Mouse (Mus musculus): ENCODE measurements around the gene Pla2g5. TPM values are rescaled to one million over a fixed set of nuclear protein-coding genes. Genes with fewer than 3 reads are reported as not detected.
A peak's percentile ranks its signal among the peaks of the same experiment; 100 is the strongest.
"Not testable (repeated sequence)": the region's sequence is repeated elsewhere in the genome, so short reads cannot be mapped to it uniquely, and the experiment has no call there.

The Pla2g5 gene
- polyA plus RNA-seq (2016; fragmentation: Nextera tagmentation; extraction: Ambion mirVana): 0.66 and 0.86 TPM in 2 replicates

GRCm38 (mm10) chr4:138863344-138863998 is at the start of gene Pla2g5:
Gene Pla2g5 (minus strand): TSS chr4:138863482.
- Histone ChIP-seq H3K9me3 (no peaks in the 10 kb centered on the region), H3K27ac (no peak within 1 kb of the TSS), H3K27me3 (ENCODE audit: poor library complexity, severe bottlenecking) (peaks cover 4% of the 10 kb centered on the region; the same call in 1 of the 2 replicates), H3K36me3 (replicated peaks) (no peaks in the 10 kb centered on the region), H3K4me1 (peaks cover 16% of the 10 kb centered on the region), H3K4me3 (no peak within 1 kb of the TSS)
- DNase-seq (ENCODE audit: extremely low spot score, low spot score): no peak
- 77% methylated on average over 10 of the region's 10 CpGs for WGBS

GRCm38 (mm10) chr4:138905624-138906337 is 42.5 kb upstream of the Pla2g5 start:
- WGBS: 95% methylated on average over 18 of the region's 18 CpGs
- no peak overlapping the region for H3K27ac ChIP-seq
- no peaks in the 10 kb centered on the region for H3K4me1 ChIP-seq
- no peaks in the 10 kb centered on the region for H3K27me3 ChIP-seq (ENCODE audit: poor library complexity, severe bottlenecking)
- H3K9me3 ChIP-seq: no peaks in the 10 kb centered on the region
- H3K4me3 ChIP-seq: no peak overlapping the region
- no peak for DNase-seq (ENCODE audit: extremely low spot score, low spot score)
- H3K36me3 ChIP-seq (replicated peaks): peaks cover 95% of the 10 kb centered on the region

DNA sequence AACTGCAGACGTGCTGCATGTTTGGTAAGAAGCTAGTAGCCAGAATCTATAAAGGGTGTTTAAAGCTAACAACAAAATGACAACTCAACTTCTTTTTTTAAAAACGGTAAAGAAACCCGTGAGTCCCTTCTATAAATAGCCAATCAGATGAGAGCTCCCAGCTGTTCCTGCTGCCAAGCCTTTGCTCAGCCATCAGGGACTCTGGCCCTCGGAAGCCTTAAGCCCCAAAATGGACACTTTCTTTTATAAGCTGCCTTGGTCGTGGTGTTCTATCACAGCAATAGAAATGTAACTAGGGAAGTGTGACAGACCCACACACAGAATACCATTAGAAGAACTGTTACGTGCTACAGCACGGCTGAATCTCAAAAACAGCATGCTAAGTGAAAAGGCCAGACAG is 36.1 kb upstream of the Pla2g5 start:
- no peaks in the 10 kb centered on the region for H3K4me1 ChIP-seq
- H3K36me3 ChIP-seq (replicated peaks): peaks cover 99% of the 10 kb centered on the region
- H3K9me3 ChIP-seq: no peaks in the 10 kb centered on the region
- no peak for DNase-seq (ENCODE audit: extremely low spot score, low spot score)
- no peak overlapping the region for H3K4me3 ChIP-seq
- H3K27me3 ChIP-seq (ENCODE audit: poor library complexity, severe bottlenecking): no peaks in the 10 kb centered on the region
- H3K27ac ChIP-seq: no peak overlapping the region
- WGBS: 89% methylated on average over 7 of the region's 7 CpGs

DNA sequence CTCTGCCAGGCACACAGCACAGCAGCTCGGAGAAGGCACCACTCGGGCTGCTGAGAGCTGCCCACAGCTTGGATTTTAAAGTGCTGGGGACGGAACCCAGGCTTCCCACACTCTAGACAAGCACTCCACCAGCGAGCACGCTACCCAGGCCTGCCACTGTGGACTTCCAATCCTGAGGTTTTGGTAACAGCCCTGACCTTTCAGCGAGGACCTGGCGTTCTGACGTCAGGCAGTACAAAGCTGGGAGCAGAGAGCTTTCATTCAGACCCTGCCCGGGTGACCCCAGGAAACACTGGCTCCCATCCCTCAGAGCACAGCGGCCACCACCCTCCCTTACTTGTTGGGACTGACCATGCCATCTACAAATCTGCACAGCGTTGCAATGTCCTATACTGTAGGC is 30.5 kb upstream of the Pla2g5 start:
- Histone ChIP-seq H3K36me3 (replicated peaks) (peaks cover 81% of the 10 kb centered on the region), H3K4me1 (peaks cover 10% of the 10 kb centered on the region)
- WGBS: 93% methylated on average over 11 of the region's 11 CpGs
- not testable (repeated sequence) for H3K4me3 ChIP-seq; H3K9me3 ChIP-seq; DNase-seq (ENCODE audit: extremely low spot score, low spot score); H3K27ac ChIP-seq; H3K27me3 ChIP-seq (ENCODE audit: poor library complexity, severe bottlenecking)

GRCm38 (mm10) chr4:138892655-138893054 is 29.4 kb upstream of the Pla2g5 start:
- Histone ChIP-seq H3K4me1 (peaks cover 14% of the 10 kb centered on the region), H3K27me3 (ENCODE audit: poor library complexity, severe bottlenecking) (no peaks in the 10 kb centered on the region), H3K4me3 (no peak overlapping the region), H3K36me3 (replicated peaks) (peaks cover 69% of the 10 kb centered on the region), H3K27ac (no peak overlapping the region), H3K9me3 (no peaks in the 10 kb centered on the region)
- WGBS: 85% methylated on average over 6 of the region's 6 CpGs
- DNase-seq (ENCODE audit: extremely low spot score, low spot score): no peak

GRCm38 (mm10) chr4:138889635-138890034 is 26.4 kb upstream of the Pla2g5 start:
- no peak overlapping the region for H3K27ac ChIP-seq
- no peaks in the 10 kb centered on the region for H3K27me3 ChIP-seq (ENCODE audit: poor library complexity, severe bottlenecking)
- 73% methylated on average over 8 of the region's 8 CpGs for WGBS
- DNase-seq (ENCODE audit: extremely low spot score, low spot score): no peak
- no peak overlapping the region for H3K4me3 ChIP-seq
- H3K9me3 ChIP-seq: no peaks in the 10 kb centered on the region
- peaks cover 39% of the 10 kb centered on the region for H3K36me3 ChIP-seq (replicated peaks)
- peaks cover 17% of the 10 kb centered on the region for H3K4me1 ChIP-seq

GRCm38 (mm10) chr4:138889165-138889564 is 25.9 kb upstream of the Pla2g5 start:
- 43% methylated on average over 7 of the region's 7 CpGs for WGBS
- peaks cover 35% of the 10 kb centered on the region for H3K36me3 ChIP-seq (replicated peaks)
- H3K4me3 ChIP-seq: no peak overlapping the region
- no peaks in the 10 kb centered on the region for H3K27me3 ChIP-seq (ENCODE audit: poor library complexity, severe bottlenecking)
- peaks cover 17% of the 10 kb centered on the region for H3K4me1 ChIP-seq
- no peaks in the 10 kb centered on the region for H3K9me3 ChIP-seq
- no peak for DNase-seq (ENCODE audit: extremely low spot score, low spot score)
- H3K27ac ChIP-seq: peak overlapping the region; percentile 20; the same call in 1 of the 2 replicates

- H3K27me3 ChIP-seq (ENCODE audit: poor library complexity, severe bottlenecking): peaks cover 32% of the 10 kb centered on the region
Observed at GRCm38 (mm10) chr4:138884261-138884660, 21.0 kb upstream of the Pla2g5 start.

DNA sequence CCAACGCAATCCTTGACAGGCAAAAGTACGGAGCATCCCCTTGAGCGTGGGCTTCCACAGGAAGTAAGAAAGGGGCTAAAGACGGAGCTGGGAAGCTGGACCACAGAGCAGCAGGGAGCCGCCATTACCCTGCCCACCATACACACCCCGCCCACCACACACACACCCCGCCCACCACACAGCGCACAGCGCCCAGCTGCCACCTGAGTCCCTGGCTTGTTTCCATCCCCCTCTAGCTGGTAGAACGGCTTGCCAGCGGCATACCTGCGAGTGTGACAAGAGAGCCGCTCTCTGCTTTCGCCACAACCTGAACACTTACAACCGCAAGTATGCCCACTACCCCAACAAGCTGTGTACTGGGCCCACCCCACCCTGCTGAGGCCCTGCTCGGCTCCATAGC is 18.9 kb upstream of the Pla2g5 start:
- Histone ChIP-seq H3K27me3 (ENCODE audit: poor library complexity, severe bottlenecking) (peaks cover 32% of the 10 kb centered on the region), H3K27ac (peak overlapping the region; percentile 58; the same call in 1 of the 2 replicates), H3K4me3 (peak overlapping the region; percentile 33), H3K9me3 (no peaks in the 10 kb centered on the region), H3K4me1 (peaks cover 21% of the 10 kb centered on the region), H3K36me3 (replicated peaks) (no peaks in the 10 kb centered on the region)
- peak; percentile 26 for DNase-seq (ENCODE audit: extremely low spot score, low spot score)
- 8% methylated on average over 16 of the region's 16 CpGs for WGBS

More at GRCm38 (mm10) chr4:138884261-138884660, 21.0 kb upstream of the Pla2g5 start:
- Histone ChIP-seq H3K4me3 (no peak overlapping the region), H3K4me1 (peaks cover 24% of the 10 kb centered on the region), H3K9me3 (no peaks in the 10 kb centered on the region), H3K27ac (no peak overlapping the region), H3K36me3 (replicated peaks) (no peaks in the 10 kb centered on the region)
- DNase-seq (ENCODE audit: extremely low spot score, low spot score): peak; percentile 84
- 13% methylated on average over 6 of the region's 6 CpGs for WGBS

- no peaks in the 10 kb centered on the region for H3K9me3 ChIP-seq
- WGBS: 87% methylated on average over 7 of the region's 7 CpGs
- H3K4me1 ChIP-seq: peaks cover 21% of the 10 kb centered on the region
- no peak overlapping the region for H3K27ac ChIP-seq
- no peak for DNase-seq (ENCODE audit: extremely low spot score, low spot score)
- H3K4me3 ChIP-seq: no peak overlapping the region
- peaks cover 32% of the 10 kb centered on the region for H3K27me3 ChIP-seq (ENCODE audit: poor library complexity, severe bottlenecking)
- H3K36me3 ChIP-seq (replicated peaks): no peaks in the 10 kb centered on the region
Observed at GRCm38 (mm10) chr4:138880811-138881584, 17.7 kb upstream of the Pla2g5 start.

- H3K36me3 ChIP-seq (replicated peaks): no peaks in the 10 kb centered on the region
- H3K4me3 ChIP-seq: no peak overlapping the region
- no peaks in the 10 kb centered on the region for H3K9me3 ChIP-seq
- H3K4me1 ChIP-seq: peaks cover 21% of the 10 kb centered on the region
- no peak for DNase-seq (ENCODE audit: extremely low spot score, low spot score)
- 90% methylated on average over 11 of the region's 11 CpGs for WGBS
- H3K27ac ChIP-seq: no peak overlapping the region
- peaks cover 32% of the 10 kb centered on the region for H3K27me3 ChIP-seq (ENCODE audit: poor library complexity, severe bottlenecking)
Observed at GRCm38 (mm10) chr4:138879808-138880207, 16.5 kb upstream of the Pla2g5 start.

DNA sequence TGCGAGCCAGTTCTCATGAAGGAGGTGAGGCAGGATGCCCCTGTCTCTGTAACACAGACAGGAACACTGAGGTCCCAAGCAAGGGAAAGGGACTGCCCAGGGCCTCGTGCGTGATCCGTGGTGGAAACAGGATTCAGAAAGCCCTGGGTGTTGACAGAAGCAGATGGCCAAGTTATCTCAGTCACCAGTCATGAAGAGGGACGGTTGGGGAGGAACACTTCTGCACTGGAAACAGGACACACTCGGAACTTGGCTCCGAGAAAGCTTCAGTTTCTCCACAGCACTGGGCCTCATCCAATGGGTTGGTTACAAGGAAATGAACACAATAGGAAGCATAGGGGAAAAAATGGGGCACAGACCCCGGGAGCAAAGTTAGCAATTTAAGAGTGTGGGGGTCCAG is 15.5 kb upstream of the Pla2g5 start:
- Histone ChIP-seq H3K9me3 (no peaks in the 10 kb centered on the region), H3K4me3 (no peak overlapping the region), H3K27me3 (ENCODE audit: poor library complexity, severe bottlenecking) (peaks cover 32% of the 10 kb centered on the region), H3K36me3 (replicated peaks) (no peaks in the 10 kb centered on the region), H3K27ac (no peak overlapping the region), H3K4me1 (peaks cover 21% of the 10 kb centered on the region)
- 82% methylated on average over 8 of the region's 8 CpGs for WGBS
- no peak for DNase-seq (ENCODE audit: extremely low spot score, low spot score)
